Mouse (Mus musculus) spleen, postnatal 10 days (tissue): ENCODE results near the gene Aagab.

Experiments used
- DNase-seq, 2 experiments: peaks; one replicate each; pipeline ENCODE4 v3.0.0; 2021 to 2022; ENCODE audit warnings: low spot score in 2 of 2

Gene Aagab

DNA sequence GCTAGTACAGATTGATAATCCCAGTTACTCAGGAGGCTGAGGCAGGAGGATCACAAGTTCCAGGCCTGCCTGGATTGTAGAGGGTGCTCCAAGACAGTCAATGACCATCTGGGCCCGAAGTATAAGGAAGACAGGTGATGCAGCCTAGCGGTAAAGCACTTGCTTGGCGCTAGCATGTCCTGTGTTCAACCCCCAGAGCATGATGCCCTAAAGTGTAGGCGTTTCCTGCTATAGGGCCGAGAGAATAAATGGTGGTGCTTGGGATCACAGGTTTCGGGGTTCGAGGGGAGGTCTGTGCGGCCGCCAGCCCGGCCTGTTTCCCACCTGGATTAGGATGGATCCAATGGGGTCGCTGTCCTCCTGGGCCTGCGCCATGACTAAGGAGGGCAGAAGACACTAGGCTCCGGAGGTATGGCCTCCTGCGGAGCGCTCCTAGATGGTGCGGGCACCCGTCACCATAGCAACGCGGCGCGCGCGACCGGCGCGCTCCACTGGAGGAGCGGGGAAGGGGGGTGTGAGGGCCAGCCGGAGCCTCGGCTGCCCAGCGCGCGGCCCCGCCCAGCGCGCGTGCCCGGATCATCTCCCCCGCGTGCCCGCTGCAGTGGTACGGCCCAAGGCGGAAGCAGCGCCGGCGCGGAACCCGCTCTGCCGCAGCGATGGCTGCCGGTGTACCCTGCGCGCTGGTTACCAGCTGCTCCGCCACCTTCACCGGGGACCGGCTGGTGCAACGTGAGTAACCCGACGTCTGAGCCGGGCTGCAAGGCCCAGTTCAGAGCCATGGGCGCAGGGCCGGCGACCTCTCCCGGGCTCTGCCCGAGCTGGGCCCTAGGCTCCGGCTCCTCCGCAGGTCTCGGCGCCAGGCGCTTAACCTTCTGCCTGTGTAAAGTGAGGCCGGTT, at the start of gene Aagab, which contains the start of gene Iqch:
Gene Aagab, plus strand, starts transcription at position 618 of the 897 bp plus-strand sequence.
Gene Iqch, minus strand, starts transcription at position 451 of the 897 bp plus-strand sequence.
- DNase-seq = peak; percentile 98

- no peak for DNase-seq
Observed at GRCm38 (mm10) chr9:63553628-63554027, 48.8 kb upstream of the Aagab start.

- no peak for DNase-seq
Observed at GRCm38 (mm10) chr9:63555460-63555990, 46.9 kb upstream of the Aagab start.

DNA sequence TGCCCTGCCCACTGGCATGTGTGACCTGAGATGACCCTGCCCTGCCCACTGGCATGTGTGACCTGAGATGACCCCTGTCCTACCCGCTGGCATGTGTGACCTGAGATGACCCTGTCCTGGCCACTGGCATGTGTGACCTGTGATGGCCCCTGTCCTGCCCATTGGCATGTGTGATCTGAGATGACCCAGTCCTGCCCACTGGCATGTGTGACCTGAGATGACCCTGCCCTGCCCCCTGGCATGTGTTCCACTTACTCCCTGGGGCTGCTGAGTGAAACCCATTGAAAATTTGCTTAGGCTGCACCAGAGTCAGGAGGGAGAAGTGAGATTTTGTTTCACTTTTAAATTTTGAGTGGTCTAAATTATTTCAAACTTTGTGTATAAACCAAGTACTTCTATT, 46.1 kb upstream of the Aagab start:
- no peak for DNase-seq

GRCm38 (mm10) chr9:63556933-63557332, 45.5 kb upstream of the Aagab start:
- DNase-seq = no peak

DNA sequence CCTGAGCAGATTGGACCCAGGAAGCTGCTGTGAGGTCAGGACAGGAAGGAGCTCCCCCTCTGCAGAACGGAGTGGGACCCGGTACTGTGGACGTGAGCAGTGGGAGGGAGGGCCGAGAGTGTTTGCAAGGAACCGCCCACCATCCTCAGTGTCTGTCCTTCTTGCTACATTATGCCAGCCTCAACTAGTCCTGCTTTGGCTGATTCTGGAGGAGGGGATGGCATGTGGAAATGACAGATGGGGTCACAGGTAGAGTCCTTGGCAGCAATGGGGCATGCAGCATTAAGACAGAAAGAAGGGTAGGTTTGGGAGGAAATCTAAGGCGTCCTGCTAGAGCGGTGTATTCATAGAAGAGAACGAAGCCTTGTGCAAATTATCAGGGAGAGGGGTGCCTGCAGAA, 40.5 kb upstream of the Aagab start:
- no peak for DNase-seq

DNA sequence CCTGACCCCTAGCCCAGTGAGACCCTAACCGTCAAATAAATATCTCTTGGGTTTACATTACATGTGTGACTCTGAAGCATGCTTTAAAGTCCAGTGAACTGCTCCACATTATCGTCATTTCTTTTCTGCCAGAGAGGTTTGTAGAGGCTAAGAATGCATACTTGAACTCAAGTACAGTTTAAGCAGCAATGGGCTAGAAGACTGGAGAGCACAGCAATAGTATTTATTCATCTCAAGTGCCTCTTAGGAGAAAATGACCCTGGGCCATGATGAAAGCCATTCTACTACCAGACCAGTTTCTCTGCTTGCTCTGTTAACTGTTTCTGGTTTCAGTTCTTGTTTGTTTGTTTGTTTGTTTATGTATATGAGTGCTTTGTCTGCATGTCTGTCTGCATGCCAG, 39.0 kb upstream of the Aagab start:
- DNase-seq = no peak

- no peak for DNase-seq
Observed at GRCm38 (mm10) chr9:63568314-63568713, 34.1 kb upstream of the Aagab start.

DNA sequence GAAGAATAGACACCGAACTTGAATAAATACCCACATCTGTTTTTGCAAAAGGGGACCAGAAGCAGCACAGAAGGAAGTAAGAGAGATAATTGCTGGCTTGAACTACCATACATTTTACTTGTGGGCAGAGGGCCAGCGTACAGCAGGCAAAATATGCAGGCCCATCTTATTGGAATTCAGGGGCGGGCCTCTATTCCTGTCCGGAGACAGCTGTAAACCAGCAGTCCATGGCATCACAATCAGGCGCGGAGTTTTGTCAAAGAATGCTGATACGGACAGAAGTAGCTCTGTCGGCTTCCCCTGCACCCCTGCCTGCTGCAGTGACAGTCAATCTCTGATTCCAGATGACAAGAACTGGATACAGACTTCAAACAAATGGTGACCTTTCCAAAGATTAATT, 33.7 kb upstream of the Aagab start:
- no peak for DNase-seq

DNA sequence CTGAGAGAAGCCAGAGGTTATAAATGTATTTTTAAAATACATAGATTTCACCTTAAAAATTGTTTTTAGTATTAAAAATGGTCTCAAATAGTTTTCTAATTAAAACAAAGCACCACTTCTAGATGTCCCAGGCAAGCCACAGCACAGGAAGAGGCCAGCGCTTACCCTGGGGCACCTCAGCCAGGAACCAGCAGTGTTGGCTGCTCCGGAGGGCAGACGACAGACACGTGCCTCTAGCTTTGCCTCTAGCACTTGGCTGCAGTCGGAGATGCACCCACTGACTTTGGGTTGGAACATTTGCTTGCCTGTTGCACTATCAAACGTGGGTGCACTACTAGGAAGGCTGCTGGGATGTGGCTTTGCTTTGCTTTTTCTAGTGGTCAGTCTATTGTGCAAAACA, 30.6 kb upstream of the Aagab start:
- DNase-seq = no peak

DNA sequence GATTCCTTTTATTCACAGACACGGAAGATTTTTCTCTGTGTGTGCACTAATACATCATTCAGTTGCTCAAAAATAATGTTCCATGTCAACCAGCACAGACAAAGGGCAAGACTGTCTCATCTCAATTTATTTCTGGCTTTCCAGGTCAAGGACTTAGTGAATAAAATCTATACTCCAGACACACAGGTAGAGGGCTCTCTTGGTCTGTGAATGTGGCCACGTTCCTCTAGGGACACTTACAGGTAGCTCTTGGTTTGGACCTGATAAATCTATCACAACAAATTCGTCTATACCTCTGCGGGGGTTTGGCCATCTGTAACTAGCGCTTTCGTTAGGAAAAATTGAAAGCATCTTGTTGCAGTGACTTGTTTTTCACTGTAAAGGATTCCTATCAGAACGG, 29.6 kb upstream of the Aagab start:
- DNase-seq = no peak

DNA sequence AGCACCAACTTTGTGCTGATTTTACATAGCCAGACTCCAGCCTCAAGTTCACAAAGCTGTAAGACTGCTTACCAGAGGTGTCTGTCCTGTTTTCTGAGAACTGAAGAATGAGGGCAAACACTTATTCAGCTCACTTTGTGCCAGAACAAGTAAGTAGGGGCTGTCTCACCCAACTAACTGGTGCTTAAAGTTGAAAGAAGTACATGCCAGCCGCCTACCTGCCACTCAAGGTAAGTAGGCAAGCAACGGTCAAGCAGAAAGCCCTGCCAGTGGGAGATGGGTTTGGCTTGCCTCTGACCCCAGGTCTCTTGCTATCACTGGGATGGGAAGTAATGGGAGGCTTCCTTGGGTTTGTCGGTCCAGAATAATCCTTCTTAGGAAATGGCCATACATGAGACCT, 25.0 kb upstream of the Aagab start:
- DNase-seq = no peak

DNA sequence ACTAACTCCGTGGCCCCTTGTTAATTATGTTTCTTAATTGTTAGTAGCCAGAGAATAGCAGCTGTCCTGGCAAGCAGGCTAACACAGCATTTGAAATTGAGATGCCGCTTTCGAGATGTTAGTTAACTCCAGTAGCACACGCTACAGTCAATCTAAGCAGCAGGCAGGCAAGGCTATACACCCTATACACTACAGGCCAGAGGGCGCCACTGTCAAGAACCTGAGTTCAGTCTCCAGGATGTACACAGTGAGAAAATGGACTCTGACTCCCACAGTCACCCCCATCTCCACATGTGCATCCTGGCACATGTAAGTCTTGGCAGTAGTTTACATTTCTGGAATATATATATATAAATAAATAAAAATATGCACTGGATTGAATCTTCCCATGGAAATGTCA, 22.8 kb upstream of the Aagab start:
- peak in 1 of 2 experiments; percentile 23 for DNase-seq

DNA sequence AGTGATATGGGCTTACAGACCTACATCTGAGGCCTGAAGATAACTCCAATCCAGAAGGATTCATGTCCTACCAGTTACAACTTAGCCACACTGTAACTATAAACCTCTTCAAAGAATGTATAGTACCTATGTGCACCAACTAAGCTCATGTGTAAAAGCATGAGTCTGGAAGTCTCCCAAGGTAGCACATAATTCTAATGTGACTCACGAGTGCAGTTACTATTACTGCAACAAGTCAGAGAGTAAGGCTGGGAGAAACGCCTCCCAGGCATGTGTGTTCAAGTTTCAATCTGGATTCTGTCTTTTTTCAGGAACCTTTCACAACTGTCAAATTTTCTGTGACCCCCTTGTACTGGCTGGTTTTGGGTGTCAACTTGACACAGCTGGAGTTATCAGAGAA, 22.4 kb upstream of the Aagab start:
- DNase-seq = no peak

GRCm38 (mm10) chr9:63581778-63582177, 20.7 kb upstream of the Aagab start:
- no peak for DNase-seq

GRCm38 (mm10) chr9:63585251-63585650, 17.2 kb upstream of the Aagab start:
- no peak for DNase-seq

DNA sequence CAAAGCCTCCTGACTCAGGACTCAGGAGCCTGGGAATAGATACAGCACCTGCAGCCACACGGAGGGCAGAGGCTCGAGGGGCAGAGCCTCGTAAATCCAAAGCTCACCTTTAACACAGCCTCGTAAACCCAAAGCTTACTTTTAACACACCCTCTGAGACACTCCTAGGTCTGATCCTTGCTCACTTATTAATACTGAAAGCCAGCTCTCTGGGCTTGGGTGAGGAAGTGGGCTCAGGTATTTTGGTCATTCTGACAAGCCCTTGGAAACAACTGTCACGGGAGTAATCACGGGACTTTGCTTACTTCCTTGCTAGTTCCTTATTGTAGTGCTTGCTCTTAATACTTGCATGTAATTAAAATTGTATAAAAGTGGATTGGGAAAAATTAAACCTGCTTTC, 13.3 kb upstream of the Aagab start:
- DNase-seq = no peak

DNA sequence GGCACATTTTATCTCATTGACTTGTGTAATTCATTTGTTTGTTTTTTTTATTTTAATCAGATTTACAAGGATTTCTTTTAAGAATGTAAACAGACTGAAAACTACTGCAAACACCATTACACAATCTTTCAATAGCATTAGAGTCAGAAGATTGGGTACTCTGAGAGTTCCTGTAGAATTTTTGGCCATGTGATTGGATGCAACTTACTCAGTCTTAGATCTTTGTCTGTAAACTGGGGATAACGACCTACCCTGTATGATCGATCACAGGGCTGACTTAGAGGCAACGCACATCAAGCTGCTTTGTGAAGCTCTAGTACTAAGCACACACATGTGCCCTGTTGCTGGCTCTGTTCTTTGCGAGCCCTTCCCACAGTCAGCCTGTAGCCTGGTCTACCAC, 11.9 kb upstream of the Aagab start:
- DNase-seq = no peak

DNA sequence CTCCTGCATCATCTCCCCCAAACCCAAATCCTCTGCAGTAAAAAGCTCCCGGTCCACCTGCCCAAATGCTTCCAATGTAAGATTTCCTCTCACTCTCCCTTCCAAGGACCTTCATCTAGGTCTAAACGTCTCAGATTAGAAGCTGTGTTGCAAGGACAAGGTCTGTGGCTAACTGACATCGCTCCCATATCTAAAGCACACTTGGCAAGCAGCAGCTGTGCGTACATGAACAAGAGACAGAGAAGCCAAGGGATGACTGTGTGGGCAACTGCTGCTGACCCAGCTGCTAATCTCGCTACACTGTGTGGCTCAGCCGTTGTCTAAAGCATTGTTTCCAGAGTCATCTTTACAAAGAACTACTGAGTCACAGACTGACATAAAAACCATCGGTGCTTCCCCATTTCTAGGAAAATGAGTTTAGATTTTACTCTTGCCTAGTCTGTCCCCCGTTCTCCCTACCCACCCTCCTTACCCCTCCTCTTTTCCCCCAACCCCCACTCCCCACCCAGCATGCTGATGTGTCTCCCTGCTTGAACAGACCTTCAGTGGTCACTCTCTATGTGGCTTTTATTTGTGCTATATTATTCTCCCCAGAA, 10.7 kb upstream of the Aagab start:
- DNase-seq = no peak

DNA sequence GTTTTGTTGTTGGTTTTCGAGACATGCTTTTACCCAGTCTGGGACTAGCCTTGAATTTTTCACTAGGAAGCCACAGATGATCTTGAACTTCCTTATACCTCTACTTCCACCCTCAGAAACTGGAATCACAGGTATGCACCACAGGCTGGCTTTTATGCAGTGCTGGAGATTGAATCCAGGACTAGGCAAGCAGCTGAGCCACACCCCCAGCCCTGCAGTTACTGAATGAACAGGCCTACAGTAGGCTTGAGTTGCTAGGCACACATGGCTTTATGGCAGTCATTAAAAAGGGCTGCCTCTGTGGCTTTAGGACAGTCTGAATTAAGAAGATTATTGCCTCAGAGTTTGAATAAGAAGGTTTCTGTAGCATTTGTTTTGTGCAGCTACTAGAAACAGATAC, 7.4 kb upstream of the Aagab start:
- no peak for DNase-seq

DNA sequence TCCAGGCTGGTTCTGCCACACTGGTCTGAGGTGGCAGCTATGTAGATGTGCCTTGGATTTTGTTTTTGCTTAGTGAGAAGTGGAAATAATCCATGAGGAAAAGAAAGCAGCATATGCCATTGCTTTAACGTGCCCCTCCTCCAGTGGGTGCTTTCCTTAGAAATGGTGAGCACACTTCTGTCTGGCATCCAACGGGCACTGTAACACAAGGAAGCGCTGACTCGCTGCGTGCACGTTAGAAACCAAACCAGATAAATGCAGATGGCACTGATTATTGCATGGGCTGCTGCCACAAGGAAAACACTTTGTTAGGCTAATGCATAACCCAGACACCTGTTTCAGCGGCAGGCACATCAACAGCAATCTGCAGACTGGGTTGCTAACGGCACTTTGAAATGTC, 6.8 kb upstream of the Aagab start:
- DNase-seq = no peak

DNA sequence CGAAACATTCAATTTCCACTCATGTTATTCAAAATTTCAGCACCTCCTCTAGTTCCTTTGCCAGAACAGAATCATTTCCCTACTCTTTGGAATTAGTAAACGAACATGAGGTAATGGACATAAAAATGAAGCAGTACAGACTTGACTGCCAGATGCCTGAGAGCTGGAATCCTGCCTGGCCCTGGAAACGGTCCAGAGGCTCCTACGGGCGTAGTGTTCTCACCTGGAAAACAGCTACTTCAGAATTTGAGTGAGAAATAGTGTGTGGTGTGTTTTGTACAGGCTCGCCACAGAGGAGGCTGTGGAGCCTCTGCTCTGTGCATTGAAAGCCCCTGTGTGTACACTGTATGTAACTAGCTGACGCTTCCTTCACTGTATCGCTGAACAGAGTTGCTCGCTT, 5.8 kb upstream of the Aagab start:
- no peak for DNase-seq

DNA sequence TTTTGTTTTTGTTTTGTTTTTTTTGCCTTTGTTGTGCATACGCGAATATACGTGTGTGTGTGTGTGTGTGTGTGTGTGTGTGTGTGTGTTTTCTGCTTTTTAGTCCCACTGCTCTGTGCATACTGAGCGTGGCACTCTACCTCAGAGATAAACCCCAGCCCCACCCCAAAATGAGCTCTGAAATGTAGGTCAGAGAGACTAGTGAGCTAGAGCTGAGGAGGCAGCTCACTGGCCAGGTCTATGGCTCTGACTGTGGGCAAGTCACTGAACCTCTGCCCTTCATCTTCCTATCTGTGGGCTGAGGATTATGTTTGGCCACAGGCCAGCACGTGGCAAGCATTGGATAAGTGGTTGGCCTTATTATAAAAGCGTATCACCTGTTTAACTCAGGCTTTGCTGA, 1.4 kb downstream of the Aagab start:
- DNase-seq = peak; percentile 13 to 46
